Mouse (Mus musculus): ENCODE results near the gene Tekt3. TPM values are rescaled to one million over a fixed set of nuclear protein-coding genes. Genes with fewer than 3 reads are reported as not detected.

The Tekt3 gene
- polyA plus RNA-seq, 1 experiment, result not detected

DNA sequence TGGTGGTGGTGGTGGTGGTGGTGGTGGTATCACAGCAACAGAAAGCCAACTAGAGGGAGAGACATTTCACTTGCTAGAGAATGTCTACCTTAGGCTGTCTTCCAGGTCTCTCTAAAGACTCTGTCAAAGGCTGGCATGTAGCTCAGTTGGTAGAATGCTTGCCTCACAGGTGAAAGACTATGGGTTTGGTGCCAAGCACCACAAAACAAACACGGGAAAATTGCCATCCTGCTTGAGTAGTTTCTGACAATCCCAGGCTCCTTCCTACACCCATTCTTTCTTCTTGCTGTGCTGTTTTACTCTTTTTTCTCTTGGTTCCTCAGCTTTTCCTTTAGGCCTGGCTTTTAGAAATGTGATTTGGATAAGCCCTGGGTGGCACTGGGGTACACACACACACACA is 5.1 kb downstream of the Tekt3 start:
- Histone ChIP-seq H3ac (ENCODE audit: control insufficient read depth, insufficient read length, low read depth) (no peak overlapping the region), H3K4me3 (ENCODE audit: insufficient read depth, poor library complexity, severe bottlenecking) (no peak overlapping the region), H3K36me3 (ENCODE audit: control insufficient read depth, insufficient read depth) (no peaks in the 10 kb centered on the region), H3K79me3 (ENCODE audit: low read depth) (no peaks in the 10 kb centered on the region), H3K79me2 (ENCODE audit: control insufficient read depth, insufficient read depth) (no peaks in the 10 kb centered on the region), H3K27me3 (ENCODE audit: control insufficient read depth, insufficient read depth, insufficient read length) (no peaks in the 10 kb centered on the region)
- TF ChIP-seq USF1 (IDR thresholded peaks at IDR 0.05; ENCODE audit: low read depth), result no peak

DNA sequence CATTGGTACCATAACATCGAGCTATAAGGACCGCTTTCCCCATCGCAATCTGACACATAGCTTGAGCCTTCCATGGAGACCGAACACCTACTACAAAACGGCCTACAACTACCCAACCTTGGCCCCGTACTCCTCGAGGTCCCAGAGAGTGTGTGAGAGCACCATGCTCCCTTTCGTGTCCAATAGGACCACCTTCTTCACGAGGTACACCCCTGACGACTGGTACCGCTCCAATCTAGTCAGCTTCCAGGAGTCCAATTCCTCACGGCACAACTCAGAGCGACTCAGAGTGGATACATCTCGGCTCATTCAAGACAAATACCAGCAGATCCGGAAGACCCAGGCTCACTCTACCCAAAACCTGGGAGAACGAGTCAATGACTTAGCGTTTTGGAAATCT is 8.6 kb downstream of the Tekt3 start:
- Histone ChIP-seq H3K79me3 (ENCODE audit: low read depth) (no peaks in the 10 kb centered on the region), H3K36me3 (ENCODE audit: control insufficient read depth, insufficient read depth) (no peaks in the 10 kb centered on the region), H3K79me2 (ENCODE audit: control insufficient read depth, insufficient read depth) (no peaks in the 10 kb centered on the region), H3K27me3 (ENCODE audit: control insufficient read depth, insufficient read depth, insufficient read length) (no peaks in the 10 kb centered on the region), H3K4me3 (ENCODE audit: insufficient read depth, poor library complexity, severe bottlenecking) (no peak overlapping the region), H3ac (ENCODE audit: control insufficient read depth, insufficient read length, low read depth) (no peak overlapping the region)
- TF ChIP-seq CEBPB (IDR thresholded peaks at IDR 0.05; ENCODE audit: low read depth) (no peak), CTCF (IDR thresholded peaks at IDR 0.05; ENCODE audit: control insufficient read depth, insufficient read depth, insufficient read length) (no peak), USF1 (IDR thresholded peaks at IDR 0.05; ENCODE audit: low read depth) (no peak), MYOD1 (IDR thresholded peaks at IDR 0.05; ENCODE audit: control insufficient read depth, insufficient read length, low read depth) (no peak), FOSL1 (IDR thresholded peaks at IDR 0.05; ENCODE audit: insufficient read depth, low read length, poor library complexity, severe bottlenecking) (no peak), MYOG (IDR thresholded peaks at IDR 0.05; ENCODE audit: control insufficient read depth, extremely low read depth, insufficient read length) (no peak), MAX (IDR thresholded peaks at IDR 0.05) (no peak)

DNA sequence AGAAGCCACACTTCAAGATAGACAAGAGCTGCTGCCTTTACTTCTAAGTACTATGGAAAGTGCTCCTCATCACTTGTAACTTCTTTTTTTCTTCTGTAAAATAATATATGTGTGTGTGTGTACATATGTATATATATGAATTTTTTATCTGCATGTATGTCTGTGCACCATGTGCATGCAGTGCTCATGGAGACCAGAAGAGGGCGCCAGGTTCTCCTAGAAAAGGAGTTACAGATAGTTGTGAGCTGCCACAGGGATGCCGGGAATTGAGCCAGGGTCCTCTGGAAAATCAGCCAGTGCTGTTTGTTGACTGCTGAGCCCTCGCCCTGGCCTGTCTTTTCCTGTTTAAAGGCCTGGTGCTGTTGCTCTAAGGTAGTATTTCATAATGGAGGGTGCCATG is 23.1 kb downstream of the Tekt3 start:
- Histone ChIP-seq H3K4me3 (ENCODE audit: insufficient read depth, poor library complexity, severe bottlenecking) (no peak overlapping the region), H3K36me3 (ENCODE audit: control insufficient read depth, insufficient read depth) (no peaks in the 10 kb centered on the region), H3K27me3 (ENCODE audit: control insufficient read depth, insufficient read depth, insufficient read length) (no peaks in the 10 kb centered on the region), H3K79me3 (ENCODE audit: low read depth) (no peaks in the 10 kb centered on the region), H3K79me2 (ENCODE audit: control insufficient read depth, insufficient read depth) (no peaks in the 10 kb centered on the region), H3ac (ENCODE audit: control insufficient read depth, insufficient read length, low read depth) (no peak overlapping the region)
- TF ChIP-seq CEBPB (IDR thresholded peaks at IDR 0.05; ENCODE audit: low read depth) (no peak), FOSL1 (IDR thresholded peaks at IDR 0.05; ENCODE audit: insufficient read depth, low read length, poor library complexity, severe bottlenecking) (no peak), USF1 (IDR thresholded peaks at IDR 0.05; ENCODE audit: low read depth) (no peak), MAX (IDR thresholded peaks at IDR 0.05) (no peak), MYOG (IDR thresholded peaks at IDR 0.05; ENCODE audit: control insufficient read depth, extremely low read depth, insufficient read length) (no peak), MYOD1 (IDR thresholded peaks at IDR 0.05; ENCODE audit: control insufficient read depth, insufficient read length, low read depth) (no peak), CTCF (IDR thresholded peaks at IDR 0.05; ENCODE audit: control insufficient read depth, insufficient read depth, insufficient read length) (no peak)

DNA sequence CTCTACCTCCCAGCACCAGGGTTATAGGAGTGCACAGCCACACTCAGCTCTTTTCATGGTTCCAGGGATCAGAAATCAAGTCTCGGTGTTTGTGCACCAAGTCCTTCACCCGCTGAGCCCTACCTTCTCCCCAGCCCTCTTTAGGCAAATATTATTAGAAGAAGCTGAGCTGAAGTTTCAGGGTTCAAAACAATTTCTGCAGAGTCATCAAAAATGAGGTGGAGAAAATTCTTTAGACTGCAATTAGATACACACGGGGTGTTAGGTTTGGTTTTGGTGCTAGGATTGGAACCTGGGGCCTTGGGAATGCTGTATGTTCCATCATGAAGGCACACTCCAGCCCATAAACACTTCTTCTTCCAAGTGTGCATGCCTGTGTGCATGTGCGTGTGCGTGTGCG is 27.2 kb downstream of the Tekt3 start:
- Histone ChIP-seq H3ac (ENCODE audit: control insufficient read depth, insufficient read length, low read depth) (no peak overlapping the region), H3K4me3 (ENCODE audit: insufficient read depth, poor library complexity, severe bottlenecking) (no peak overlapping the region), H3K79me2 (ENCODE audit: control insufficient read depth, insufficient read depth) (no peaks in the 10 kb centered on the region), H3K27me3 (ENCODE audit: control insufficient read depth, insufficient read depth, insufficient read length) (no peaks in the 10 kb centered on the region), H3K36me3 (ENCODE audit: control insufficient read depth, insufficient read depth) (no peaks in the 10 kb centered on the region), H3K79me3 (ENCODE audit: low read depth) (no peaks in the 10 kb centered on the region)
- TF ChIP-seq MYOD1 (IDR thresholded peaks at IDR 0.05; ENCODE audit: control insufficient read depth, insufficient read length, low read depth) (no peak), CTCF (IDR thresholded peaks at IDR 0.05; ENCODE audit: control insufficient read depth, insufficient read depth, insufficient read length) (no peak), MAX (IDR thresholded peaks at IDR 0.05) (no peak), MYOG (IDR thresholded peaks at IDR 0.05; ENCODE audit: control insufficient read depth, extremely low read depth, insufficient read length) (no peak), USF1 (IDR thresholded peaks at IDR 0.05; ENCODE audit: low read depth) (no peak), FOSL1 (IDR thresholded peaks at IDR 0.05; ENCODE audit: insufficient read depth, low read length, poor library complexity, severe bottlenecking) (no peak), CEBPB (IDR thresholded peaks at IDR 0.05; ENCODE audit: low read depth) (no peak)

DNA sequence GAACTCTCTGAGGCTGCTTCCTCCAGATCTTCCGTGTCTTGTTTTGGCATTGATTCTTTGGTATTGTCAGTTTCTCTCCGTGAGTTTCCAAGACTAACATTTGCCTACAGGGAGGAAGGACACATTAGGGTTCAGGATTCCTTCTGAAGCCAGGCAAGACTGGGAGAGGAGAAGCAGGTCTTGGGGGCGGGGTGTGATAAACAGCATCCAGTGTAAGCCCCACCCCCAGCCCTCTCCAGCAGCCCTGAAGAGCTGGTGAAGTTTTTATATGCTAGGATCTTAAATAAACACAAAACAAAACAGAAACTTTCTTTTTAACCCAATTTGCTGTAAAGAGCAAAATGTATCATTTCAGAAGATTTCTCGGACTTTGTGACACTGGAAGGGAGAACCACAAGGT is 28.8 kb downstream of the Tekt3 start:
- Histone ChIP-seq H3K36me3 (ENCODE audit: control insufficient read depth, insufficient read depth) (no peaks in the 10 kb centered on the region), H3K79me3 (ENCODE audit: low read depth) (no peaks in the 10 kb centered on the region), H3ac (ENCODE audit: control insufficient read depth, insufficient read length, low read depth) (no peak overlapping the region), H3K79me2 (ENCODE audit: control insufficient read depth, insufficient read depth) (no peaks in the 10 kb centered on the region), H3K27me3 (ENCODE audit: control insufficient read depth, insufficient read depth, insufficient read length) (no peaks in the 10 kb centered on the region), H3K4me3 (ENCODE audit: insufficient read depth, poor library complexity, severe bottlenecking) (no peak overlapping the region)
- no peak for TF ChIP-seq CTCF (IDR thresholded peaks at IDR 0.05; ENCODE audit: control insufficient read depth, insufficient read depth, insufficient read length)
- no peak for TF ChIP-seq USF1 (IDR thresholded peaks at IDR 0.05; ENCODE audit: low read depth)
- no peak for TF ChIP-seq FOSL1 (IDR thresholded peaks at IDR 0.05; ENCODE audit: insufficient read depth, low read length, poor library complexity, severe bottlenecking)
- no peak for TF ChIP-seq MAX (IDR thresholded peaks at IDR 0.05)
- no peak for TF ChIP-seq CEBPB (IDR thresholded peaks at IDR 0.05; ENCODE audit: low read depth)
- TF ChIP-seq MYOG (IDR thresholded peaks at IDR 0.05; ENCODE audit: control insufficient read depth, extremely low read depth, insufficient read length), result no peak
- TF ChIP-seq MYOD1 (IDR thresholded peaks at IDR 0.05; ENCODE audit: control insufficient read depth, insufficient read length, low read depth), result no peak

DNA sequence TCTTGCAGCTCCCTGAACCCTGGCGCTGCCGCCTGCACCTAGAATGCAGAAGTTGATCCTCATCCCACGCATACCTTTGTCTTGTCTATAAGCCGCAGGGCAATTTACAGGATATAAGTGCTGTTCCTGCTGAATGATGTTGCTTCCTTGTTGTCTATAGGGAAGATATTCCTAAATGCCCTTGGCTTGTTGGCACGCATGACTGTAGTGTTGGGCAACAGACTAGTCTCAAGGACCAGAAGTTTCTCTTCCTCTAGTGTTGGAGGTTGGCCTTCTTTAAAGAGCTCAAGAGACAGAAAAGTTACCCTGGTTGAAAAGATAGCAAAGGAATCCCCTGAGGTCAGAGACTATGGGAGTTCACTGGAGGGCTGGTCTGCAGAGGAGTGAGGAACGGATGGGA is 29.5 kb downstream of the Tekt3 start:
- no peak overlapping the region for H3K4me3 ChIP-seq (ENCODE audit: insufficient read depth, poor library complexity, severe bottlenecking)
- H3K27me3 ChIP-seq (ENCODE audit: control insufficient read depth, insufficient read depth, insufficient read length), result no peaks in the 10 kb centered on the region
- H3K79me2 ChIP-seq (ENCODE audit: control insufficient read depth, insufficient read depth), result no peaks in the 10 kb centered on the region
- no peaks in the 10 kb centered on the region for H3K79me3 ChIP-seq (ENCODE audit: low read depth)
- no peak overlapping the region for H3ac ChIP-seq (ENCODE audit: control insufficient read depth, insufficient read length, low read depth)
- H3K36me3 ChIP-seq (ENCODE audit: control insufficient read depth, insufficient read depth), result no peaks in the 10 kb centered on the region
- TF ChIP-seq CEBPB (IDR thresholded peaks at IDR 0.05; ENCODE audit: low read depth) (no peak), FOSL1 (IDR thresholded peaks at IDR 0.05; ENCODE audit: insufficient read depth, low read length, poor library complexity, severe bottlenecking) (no peak), MYOD1 (IDR thresholded peaks at IDR 0.05; ENCODE audit: control insufficient read depth, insufficient read length, low read depth) (no peak), MYOG (IDR thresholded peaks at IDR 0.05; ENCODE audit: control insufficient read depth, extremely low read depth, insufficient read length) (no peak), USF1 (IDR thresholded peaks at IDR 0.05; ENCODE audit: low read depth) (no peak), CTCF (IDR thresholded peaks at IDR 0.05; ENCODE audit: control insufficient read depth, insufficient read depth, insufficient read length) (no peak), MAX (IDR thresholded peaks at IDR 0.05) (no peak)

All from C2C12 (cell line).